Mouse (Mus musculus): ENCODE results near the gene Ush2a.

Gene Ush2a

GRCm38 (mm10) chr1:188261903-188262682 is at the start of gene Ush2a:
Gene Ush2a (plus strand): TSS chr1:188262023.
- DNase-seq (ENCODE audit: low read depth, low spot score), result peak; percentile 74

GRCm38 (mm10) chr1:188214885-188215611 is 46.8 kb upstream of the Ush2a start:
- DNase-seq (ENCODE audit: low read depth, low spot score), result no peak

GRCm38 (mm10) chr1:188221226-188221792 is 40.5 kb upstream of the Ush2a start:
- no peak for DNase-seq (ENCODE audit: low read depth, low spot score)

GRCm38 (mm10) chr1:188233036-188233724 is 28.6 kb upstream of the Ush2a start:
- DNase-seq (ENCODE audit: low read depth, low spot score), result no peak

GRCm38 (mm10) chr1:188238636-188239035 is 23.2 kb upstream of the Ush2a start:
- no peak for DNase-seq (ENCODE audit: low read depth, low spot score)

- no peak for DNase-seq (ENCODE audit: low read depth, low spot score)
Observed at GRCm38 (mm10) chr1:188241766-188242165, 20.1 kb upstream of the Ush2a start.

- DNase-seq (ENCODE audit: low read depth, low spot score), result no peak
Observed at GRCm38 (mm10) chr1:188257500-188257899, 4.3 kb upstream of the Ush2a start.

GRCm38 (mm10) chr1:188260259-188261107 is 1.3 kb upstream of the Ush2a start:
- DNase-seq (ENCODE audit: low read depth, low spot score), result no peak

GRCm38 (mm10) chr1:188267127-188267722 is 5.4 kb downstream of the Ush2a start:
- DNase-seq (ENCODE audit: low read depth, low spot score), result no peak

GRCm38 (mm10) chr1:188269071-188269470 is 7.2 kb downstream of the Ush2a start:
- DNase-seq (ENCODE audit: low read depth, low spot score), result no peak

GRCm38 (mm10) chr1:188313303-188313702 is 51.5 kb downstream of the Ush2a start:
- no peak for DNase-seq (ENCODE audit: low read depth, low spot score)

GRCm38 (mm10) chr1:188316574-188316973 is 54.8 kb downstream of the Ush2a start:
- DNase-seq (ENCODE audit: low read depth, low spot score), result no peak

GRCm38 (mm10) chr1:188320204-188320603 is 58.4 kb downstream of the Ush2a start:
- DNase-seq (ENCODE audit: low read depth, low spot score), result no peak

GRCm38 (mm10) chr1:188321534-188321933 is 59.7 kb downstream of the Ush2a start:
- no peak for DNase-seq (ENCODE audit: low read depth, low spot score)

GRCm38 (mm10) chr1:188330406-188330805 is 68.6 kb downstream of the Ush2a start:
- DNase-seq (ENCODE audit: low read depth, low spot score), result no peak

GRCm38 (mm10) chr1:188333936-188334335 is 72.1 kb downstream of the Ush2a start:
- DNase-seq (ENCODE audit: low read depth, low spot score), result no peak

- DNase-seq (ENCODE audit: low read depth, low spot score), result no peak
Observed at GRCm38 (mm10) chr1:188347762-188348161, 85.9 kb downstream of the Ush2a start.

GRCm38 (mm10) chr1:188354726-188355125 is 92.9 kb downstream of the Ush2a start:
- DNase-seq (ENCODE audit: low read depth, low spot score), result no peak

- DNase-seq (ENCODE audit: low read depth, low spot score), result no peak
Observed at GRCm38 (mm10) chr1:188363548-188363947, 101.7 kb downstream of the Ush2a start.

- no peak for DNase-seq (ENCODE audit: low read depth, low spot score)
Observed at GRCm38 (mm10) chr1:188385180-188385579, 123.4 kb downstream of the Ush2a start.

Data from retina, adult 2 months (tissue).